Mouse (Mus musculus) bone marrow macrophage, adult 2 months (primary cell): ENCODE data around the gene Rapgef1. TPM values are rescaled to one million over a fixed set of nuclear protein-coding genes. Genes with fewer than 3 reads are reported as not detected.
A peak's percentile ranks its signal among the peaks of the same experiment; 100 is the strongest.
"Not testable (repeated sequence)": the region's sequence is repeated elsewhere in the genome, so short reads cannot be mapped to it uniquely, and the experiment has no call there.

ENCODE experiments used
- H3K27ac ChIP-seq: 2 replicates; pipeline ENCODE4 v1.5.1; 2012; ENCODE audit warnings: low read depth, low read length; ENCODE audit not compliant: insufficient read depth
- H3K4me1 ChIP-seq: 2 replicates; pipeline ENCODE4 v1.6.1; 2012; ENCODE audit warnings: low read length; ENCODE audit not compliant: control insufficient read depth, insufficient read depth
- H3K4me3 ChIP-seq: 2 replicates; pipeline ENCODE4 v1.5.1; 2012; ENCODE audit warnings: mild to moderate bottlenecking, low read length, moderate library complexity; ENCODE audit not compliant: insufficient read depth
- CTCF ChIP-seq: IDR thresholded peaks from 2 replicates; pipeline ENCODE4 v1.5.1; 2012; ENCODE audit warnings: low read depth, mild to moderate bottlenecking, low read length, moderate library complexity
- POLR2A ChIP-seq: IDR thresholded peaks from 2 replicates; pipeline ENCODE4 v1.6.1; 2012; ENCODE audit warnings: mild to moderate bottlenecking, low read depth, low read length, borderline replicate concordance
- polyA plus RNA-seq: library from polyadenylated mRNA; stranded (reverse); fragments of >200 nt; gene quantifications from 2 replicates; pipeline ENCODE4 v1.2.4, GENCODE M21; 2012; ENCODE audit not compliant: missing spikeins, insufficient read depth, insufficient read length

Rapgef1 gene
- polyA plus RNA-seq, 1 experiment = 23.6 TPM

GRCm38 (mm10) chr2:29631020-29631419, 11.5 kb downstream of the Rapgef1 start:
- TF ChIP-seq CTCF = no peak
- TF ChIP-seq POLR2A = no peak
- Histone ChIP-seq H3K27ac (no peak overlapping the region), H3K4me1 (peaks cover 72% of the 10 kb centered on the region), H3K4me3 (no peak overlapping the region)

GRCm38 (mm10) chr2:29631564-29632167, 12.1 kb downstream of the Rapgef1 start:
- H3K27ac ChIP-seq, H3K4me3 ChIP-seq: not testable (repeated sequence)
- peaks cover 76% of the 10 kb centered on the region for H3K4me1 ChIP-seq

GRCm38 (mm10) chr2:29632168-29632662, 12.7 kb downstream of the Rapgef1 start:
- no peak overlapping the region for H3K4me3 ChIP-seq
- H3K4me1 ChIP-seq = peaks cover 78% of the 10 kb centered on the region
- H3K27ac ChIP-seq = no peak overlapping the region
- TF ChIP-seq CTCF = no peak

GRCm38 (mm10) chr2:29633101-29633554, 13.6 kb downstream of the Rapgef1 start:
- TF ChIP-seq CTCF (no peak), POLR2A (no peak)
- Histone ChIP-seq H3K4me1 (peaks cover 81% of the 10 kb centered on the region), H3K4me3 (no peak overlapping the region), H3K27ac (no peak overlapping the region)

GRCm38 (mm10) chr2:29633782-29634181, 14.3 kb downstream of the Rapgef1 start:
- Histone ChIP-seq H3K4me3 (no peak overlapping the region), H3K4me1 (peaks cover 76% of the 10 kb centered on the region), H3K27ac (no peak overlapping the region)
- TF ChIP-seq POLR2A (no peak), CTCF (no peak)

GRCm38 (mm10) chr2:29634541-29634940, 15.0 kb downstream of the Rapgef1 start:
- TF ChIP-seq POLR2A (no peak), CTCF (no peak)
- H3K4me1 ChIP-seq = peaks cover 73% of the 10 kb centered on the region
- H3K27ac ChIP-seq = no peak overlapping the region
- H3K4me3 ChIP-seq = no peak overlapping the region

- Histone ChIP-seq H3K4me3 (no peak overlapping the region), H3K27ac (no peak overlapping the region), H3K4me1 (peaks cover 73% of the 10 kb centered on the region)
- TF ChIP-seq CTCF (no peak), POLR2A (no peak)
These were observed 16.5 kb downstream of the Rapgef1 start for GRCm38 (mm10) chr2:29635966-29636507.

- Histone ChIP-seq H3K4me3 (no peak overlapping the region), H3K27ac (no peak overlapping the region), H3K4me1 (peaks cover 67% of the 10 kb centered on the region)
- TF ChIP-seq CTCF = no peak
- TF ChIP-seq POLR2A = no peak
These were observed 18.0 kb downstream of the Rapgef1 start for GRCm38 (mm10) chr2:29637528-29637927.

GRCm38 (mm10) chr2:29639377-29639776, 19.9 kb downstream of the Rapgef1 start:
- Histone ChIP-seq H3K27ac (no peak overlapping the region), H3K4me1 (peaks cover 50% of the 10 kb centered on the region), H3K4me3 (no peak overlapping the region)
- TF ChIP-seq CTCF (no peak), POLR2A (no peak)

- peaks cover 50% of the 10 kb centered on the region for H3K4me1 ChIP-seq
- no peak for TF ChIP-seq CTCF
- no peak for TF ChIP-seq POLR2A
- H3K4me3 ChIP-seq = no peak overlapping the region
- peak overlapping the region; percentile 24; the same call in 1 of the 2 replicates for H3K27ac ChIP-seq
These were observed 20.6 kb downstream of the Rapgef1 start for GRCm38 (mm10) chr2:29639953-29640743.
